In genomic region chr5:44686344-44686743, GRCm38 (mm10) we compare ENCODE assay signal across 11 mouse cellular contexts.
DNase-seq lines count a peak whose midpoint lies in the region; ATAC-seq lines count a peak whose summit lies in the region.
"Had no signal": no experiment of that assay in that cellular context is flagged by ENCODE, and none has a peak within 500 bp of the region (broad histone marks: within the 10 kb centered on the region; RNA-seq: fewer than 3 reads in every experiment).

No protein-coding gene starts in this region.

- no peak overlapping the region for H3K4me3 ChIP-seq in limb, embryonic 11.5 days (ENCODE audit: low read depth, low read length)
- H3K4me3 ChIP-seq in forebrain, embryonic 15.5 days: no peak overlapping the region

- 19% methylated on average over 6 of the region's 6 CpGs for WGBS in limb, embryonic 11.5 days
- 80% methylated on average over 6 of the region's 6 CpGs for WGBS in forebrain, embryonic 15.5 days

- H3K4me1 ChIP-seq in limb, embryonic 11.5 days (ENCODE audit: control insufficient read depth, insufficient read depth, low read length): peaks cover 2% of the 10 kb centered on the region; the same call in 1 of the 2 replicates
- H3K4me1 ChIP-seq in forebrain, embryonic 15.5 days: 0 out of 2 replicates have a peak, but pooled peaks cover 6% of the 10 kb centered on the region

- H3K27me3 ChIP-seq in limb, embryonic 11.5 days (ENCODE audit: control insufficient read depth, insufficient read depth, low read length): no peaks in the 10 kb centered on the region
- no peaks in the 10 kb centered on the region for H3K27me3 ChIP-seq in forebrain, embryonic 15.5 days

- H3K36me3 ChIP-seq in limb, embryonic 11.5 days (ENCODE audit: control insufficient read depth, insufficient read depth, low read length): no peaks in the 10 kb centered on the region
- H3K36me3 ChIP-seq in forebrain, embryonic 15.5 days: no peaks in the 10 kb centered on the region

- no peak overlapping the region for H3K4me2 ChIP-seq in limb, embryonic 11.5 days (ENCODE audit: low read depth, severe bottlenecking)
- no peak overlapping the region for H3K4me2 ChIP-seq in forebrain, embryonic 15.5 days (replicated peaks)

- peak; percentile 62 for ATAC-seq in limb, embryonic 11.5 days (ENCODE audit: insufficient number of reproducible peaks, low FRiP score, low TSS enrichment, low read depth)
- no peak for ATAC-seq in forebrain, embryonic 15.5 days (replicated peaks)
- ATAC-seq in erythroid progenitor cell, adult 5-6 weeks (replicated peaks; ENCODE audit: low FRiP score, poor library complexity, severe bottlenecking): no peak
- ATAC-seq: liver, postnatal 0 days had no signal

- intact Hi-C loops in left cerebral cortex, postnatal 36 days (cut with DNase I): no loop called here

- no peaks in the 10 kb centered on the region for H3K9me3 ChIP-seq in limb, embryonic 11.5 days (ENCODE audit: control insufficient read depth, low read length)
- no peaks in the 10 kb centered on the region for H3K9me3 ChIP-seq in forebrain, embryonic 15.5 days

- DNase-seq in embryo, embryonic 10.5 days (ENCODE audit: low spot score): peak; percentile 42
- no peak for DNase-seq in embryo, embryonic 10 days (ENCODE audit: low spot score)
- DNase-seq in testis, postnatal 14 days (ENCODE audit: low spot score): peak; percentile 8
- DNase-seq in testis, postnatal 10 days (ENCODE audit: low spot score): no peak
- DNase-seq in limb, embryonic 11.5 days (ENCODE audit: low spot score): peak; percentile 64
- DNase-seq in left cerebral cortex, postnatal 36 days (ENCODE audit: low spot score in 2 of 2): no peak
- DNase-seq: cerebellum, adult 8-10 months; liver, postnatal 0 days; thymus, postnatal 25 days had no signal

- H3K27ac ChIP-seq in limb, embryonic 11.5 days (replicated peaks; ENCODE audit: low read depth, low read length): no peak overlapping the region
- H3K27ac ChIP-seq in forebrain, embryonic 15.5 days (replicated peaks): no peak overlapping the region

- no peak overlapping the region for H3K9ac ChIP-seq in limb, embryonic 11.5 days (ENCODE audit: low read length)
- H3K9ac ChIP-seq in forebrain, embryonic 15.5 days (replicated peaks): no peak overlapping the region
- H3K9ac ChIP-seq: liver, postnatal 0 days had no signal

Comparison
In these comparisons a context has a peak if more than half of its experiments do, and no peak if none do; other contexts are left out.
1. DNase-seq: peak in embryo, embryonic 10.5 days (single experiment), testis, postnatal 14 days (single experiment) and limb, embryonic 11.5 days (single experiment); none in embryo, embryonic 10 days (single experiment), testis, postnatal 10 days (single experiment) and left cerebral cortex, postnatal 36 days (0 of 2).